Mouse (Mus musculus): Measurements from ENCODE around the gene Ndel1. TPM values are rescaled to one million over a fixed set of nuclear protein-coding genes. Genes with fewer than 3 reads are reported as not detected.
"Not testable (repeated sequence)": the region's sequence is repeated elsewhere in the genome, so short reads cannot be mapped to it uniquely, and the experiment has no call there.

Ndel1 gene
- polyA plus RNA-seq, 1 experiment = 99.0 TPM

DNA sequence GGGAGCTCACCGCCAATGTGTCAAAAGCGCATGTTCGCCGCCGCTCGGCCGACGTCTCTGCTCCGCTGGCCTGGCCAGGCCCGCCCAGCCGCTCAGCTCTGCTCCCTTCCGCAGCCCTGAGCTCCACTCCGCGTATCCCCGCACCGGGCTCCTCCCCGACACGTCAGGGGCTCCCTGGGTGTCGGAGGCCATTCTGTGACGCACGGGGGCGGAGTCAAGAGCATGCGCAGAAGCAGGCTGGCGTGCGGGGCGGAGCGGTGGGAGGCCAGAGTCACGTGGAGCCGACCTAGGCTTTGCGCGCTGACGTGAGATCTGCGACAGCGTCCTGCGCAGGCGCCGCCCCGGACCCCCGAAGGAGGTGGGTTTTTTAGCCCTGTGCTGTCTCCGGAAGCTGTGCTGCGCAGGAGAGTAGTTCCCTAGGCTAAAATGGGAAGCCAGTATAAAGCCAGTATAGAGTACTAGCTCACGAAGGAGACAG is 18.7 kb downstream of the Ndel1 start:
- DNase-seq (ENCODE audit: extremely low spot score in 1 of 2, low spot score in 1 of 2) = peak; percentile 98 to 100

DNA sequence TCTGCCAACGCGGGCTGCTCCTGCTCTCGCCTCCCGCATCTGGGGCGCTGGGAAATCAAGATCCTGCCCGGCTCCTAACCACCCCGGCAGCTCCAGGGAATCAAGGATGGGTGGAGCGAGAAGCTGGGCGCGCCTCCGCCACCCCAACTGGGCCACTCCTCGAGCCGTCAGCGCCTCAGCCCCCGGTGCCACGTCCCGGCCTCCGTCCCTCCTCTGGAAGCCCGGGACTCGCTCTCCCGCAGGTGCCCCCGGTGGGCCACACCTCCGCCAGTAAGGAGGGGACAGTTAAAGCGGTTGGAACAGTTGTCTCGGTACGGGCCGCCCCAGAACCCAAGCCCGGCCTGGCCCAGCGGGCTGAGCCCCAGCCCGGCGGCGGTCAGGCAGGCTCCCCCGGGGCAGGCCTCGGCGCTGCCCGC is 19.2 kb downstream of the Ndel1 start:
- DNase-seq (ENCODE audit: extremely low spot score in 1 of 2, low spot score in 1 of 2) = peak in 1 of 2 experiments; percentile 67

DNA sequence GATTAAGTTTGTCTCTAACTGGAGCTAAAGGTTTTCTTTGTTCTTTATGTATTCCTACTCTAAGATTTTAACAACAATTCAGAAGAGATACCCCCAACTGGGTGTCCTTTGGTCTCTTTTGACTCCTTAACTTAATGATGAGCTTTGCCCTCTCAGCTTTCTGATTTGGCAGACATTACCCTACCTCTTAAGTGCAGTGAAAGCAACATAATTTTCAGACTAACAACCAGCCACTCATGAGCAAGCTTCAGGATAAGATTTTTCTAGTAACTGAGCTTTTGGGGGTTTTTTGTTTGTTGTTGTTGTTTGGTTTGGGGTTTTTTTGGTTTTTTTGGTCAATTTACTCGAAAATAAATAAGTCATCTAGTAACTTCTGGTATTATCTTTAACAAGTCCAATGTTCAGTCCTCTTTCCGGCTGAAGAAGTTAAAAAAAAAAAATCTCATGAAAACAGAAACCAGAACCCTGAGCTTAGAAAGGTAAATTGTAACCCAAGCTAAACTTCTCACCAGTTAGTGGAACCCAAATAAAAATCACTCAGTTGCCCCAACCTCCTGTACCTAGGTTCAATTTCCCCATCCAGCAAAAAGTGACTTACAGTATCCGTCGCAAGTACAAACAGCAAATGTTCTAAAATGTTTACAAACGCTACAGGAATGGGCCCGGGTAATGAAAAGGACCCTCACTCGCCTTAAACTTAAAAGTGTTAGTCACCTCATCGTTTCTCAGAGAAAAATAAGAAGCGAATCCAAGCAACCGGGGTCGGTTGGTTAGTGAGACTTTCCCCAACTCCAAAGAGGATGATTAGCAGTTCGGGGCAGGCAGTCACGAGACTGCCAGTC is 19.8 kb downstream of the Ndel1 start:
- no peak for DNase-seq (ENCODE audit: extremely low spot score in 1 of 2, low spot score in 1 of 2)

DNA sequence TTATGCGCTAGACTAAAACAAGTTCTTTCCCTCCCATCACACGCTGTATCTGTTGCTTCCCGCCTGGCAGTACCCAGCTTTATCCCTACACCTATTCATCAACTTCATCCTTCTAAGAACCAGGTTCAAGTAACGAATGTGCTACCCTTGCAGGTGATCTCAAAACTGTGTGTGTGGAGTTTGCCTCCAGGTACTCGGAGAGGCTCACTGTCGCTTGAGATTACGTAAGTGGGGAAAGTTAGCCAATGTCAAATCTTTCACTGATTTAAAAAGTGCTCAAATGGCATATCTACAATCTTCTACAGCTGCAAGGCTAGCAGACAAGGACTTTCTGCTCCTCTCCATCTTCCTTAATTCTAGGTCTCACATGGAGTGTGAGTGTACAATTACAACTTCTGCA is 20.8 kb downstream of the Ndel1 start:
- no peak for DNase-seq (ENCODE audit: extremely low spot score in 1 of 2, low spot score in 1 of 2)

DNA sequence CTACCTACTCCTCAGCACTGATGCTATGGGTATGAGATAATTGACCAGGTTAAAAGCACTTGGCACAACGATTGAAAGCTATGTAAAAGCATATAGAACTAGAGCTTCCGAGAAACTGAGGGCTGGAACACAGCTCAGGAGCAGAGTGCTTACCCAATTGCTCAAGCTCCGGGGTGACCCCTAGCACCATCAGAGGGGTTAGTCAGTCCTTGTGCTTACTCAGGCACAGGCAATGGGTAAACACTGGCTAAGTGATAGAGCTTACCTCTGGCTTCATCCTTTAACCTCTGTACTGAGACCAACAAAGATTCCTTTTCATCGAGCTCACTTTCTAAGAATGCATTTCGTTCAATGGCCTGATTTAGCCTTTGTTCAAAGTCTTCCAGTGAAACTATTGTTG is 32.1 kb downstream of the Ndel1 start:
- no peak for DNase-seq (ENCODE audit: extremely low spot score in 1 of 2, low spot score in 1 of 2)

DNA sequence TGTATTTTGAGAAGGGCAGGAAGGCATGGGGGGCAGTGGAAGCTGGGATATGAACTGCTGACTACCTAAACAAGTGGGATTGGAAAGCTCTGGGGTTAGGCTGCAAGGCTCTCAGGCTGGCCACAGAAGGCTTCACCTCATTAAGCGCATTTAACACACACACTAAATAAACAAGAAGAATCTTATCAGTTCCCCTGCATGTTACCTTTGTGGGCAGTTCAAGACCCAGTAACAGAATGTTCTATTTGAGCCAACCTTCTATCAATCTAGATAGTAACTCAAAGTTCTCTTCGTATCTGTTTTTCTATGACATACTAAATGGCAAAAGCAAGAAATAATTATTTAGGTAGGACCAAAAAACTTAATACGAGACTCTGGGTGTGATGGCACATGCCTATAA is 36.6 kb downstream of the Ndel1 start:
- no peak for DNase-seq (ENCODE audit: extremely low spot score in 1 of 2, low spot score in 1 of 2)

DNA sequence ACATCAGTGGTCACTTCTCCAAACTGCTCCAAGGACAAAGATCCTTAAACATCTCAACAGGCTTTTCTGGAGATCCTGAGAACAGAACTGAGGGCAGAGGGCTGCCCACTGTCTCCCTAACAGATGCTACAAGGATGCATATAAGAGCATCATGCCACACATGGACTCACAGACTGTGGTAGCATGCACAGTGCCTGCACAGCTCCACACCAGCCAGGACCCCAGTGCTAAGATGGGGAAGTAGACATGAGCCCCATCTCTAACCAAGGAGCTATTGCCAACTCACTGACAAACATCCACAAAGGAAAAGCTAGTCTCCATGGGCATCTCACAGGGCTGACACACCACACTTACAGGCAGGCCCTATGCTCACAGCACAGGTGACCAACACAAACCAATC is 38.1 kb downstream of the Ndel1 start:
- no peak for DNase-seq (ENCODE audit: extremely low spot score in 1 of 2, low spot score in 1 of 2)

DNA sequence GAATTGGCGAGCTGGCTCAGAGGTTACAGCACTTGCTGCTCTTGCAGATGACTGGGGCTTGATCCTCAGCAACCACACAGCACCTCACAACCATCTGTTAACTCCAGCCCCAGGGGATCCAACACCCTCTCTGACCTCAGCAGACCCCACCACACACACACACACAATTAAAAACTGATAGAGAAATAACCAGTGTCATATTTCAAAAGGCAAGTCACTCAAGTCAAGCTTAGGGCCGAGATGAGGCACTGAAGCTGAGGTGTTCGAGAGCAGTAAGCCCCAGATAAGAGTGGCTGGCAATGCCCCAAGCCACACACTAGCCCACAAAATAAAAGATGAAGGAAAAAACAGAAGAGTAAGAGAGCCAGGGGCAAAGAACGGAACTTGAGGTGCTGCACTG is 38.9 kb downstream of the Ndel1 start:
- DNase-seq (ENCODE audit: extremely low spot score in 1 of 2, low spot score in 1 of 2) = no peak

DNA sequence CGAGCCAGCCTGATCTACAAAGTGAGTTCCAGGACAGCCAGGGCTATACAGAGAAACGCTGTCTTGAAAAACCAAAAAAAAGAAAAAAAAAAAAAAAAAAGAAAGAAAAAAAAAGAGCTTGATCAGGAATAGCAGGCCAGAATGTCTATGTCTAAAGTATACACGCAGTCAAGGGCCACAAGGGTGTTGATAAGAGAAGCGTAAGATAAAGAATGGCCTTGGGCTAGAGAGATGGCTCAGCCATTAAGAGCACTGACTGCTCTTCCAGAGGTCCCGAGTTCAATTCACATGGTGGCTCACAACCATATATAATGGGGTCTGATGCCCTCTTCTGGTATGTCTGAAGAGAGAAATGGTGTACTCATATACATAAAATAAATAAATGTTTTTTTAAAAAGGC is 40.1 kb downstream of the Ndel1 start:
- not testable (repeated sequence) for DNase-seq (ENCODE audit: extremely low spot score in 1 of 2, low spot score in 1 of 2)

DNA sequence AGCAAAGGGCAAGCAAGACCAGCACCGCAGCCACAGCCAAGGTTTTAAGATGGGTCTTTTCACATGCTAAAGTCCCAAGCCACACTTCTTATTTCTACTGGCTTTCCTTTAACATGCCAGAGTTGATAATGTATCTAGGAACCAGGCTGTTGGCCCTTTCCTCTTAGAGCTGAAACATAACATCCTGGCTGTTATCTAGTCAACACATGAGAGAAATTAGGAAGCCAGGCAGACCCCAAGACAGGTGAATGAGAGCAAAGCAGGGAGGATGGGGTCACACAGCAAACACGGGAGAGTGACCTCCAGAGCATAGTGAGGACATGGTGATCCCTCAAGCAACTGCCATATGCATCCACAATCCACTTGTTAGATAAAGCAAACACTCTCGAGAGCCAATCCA is 44.9 kb downstream of the Ndel1 start:
- no peak for DNase-seq (ENCODE audit: extremely low spot score in 1 of 2, low spot score in 1 of 2)

DNA sequence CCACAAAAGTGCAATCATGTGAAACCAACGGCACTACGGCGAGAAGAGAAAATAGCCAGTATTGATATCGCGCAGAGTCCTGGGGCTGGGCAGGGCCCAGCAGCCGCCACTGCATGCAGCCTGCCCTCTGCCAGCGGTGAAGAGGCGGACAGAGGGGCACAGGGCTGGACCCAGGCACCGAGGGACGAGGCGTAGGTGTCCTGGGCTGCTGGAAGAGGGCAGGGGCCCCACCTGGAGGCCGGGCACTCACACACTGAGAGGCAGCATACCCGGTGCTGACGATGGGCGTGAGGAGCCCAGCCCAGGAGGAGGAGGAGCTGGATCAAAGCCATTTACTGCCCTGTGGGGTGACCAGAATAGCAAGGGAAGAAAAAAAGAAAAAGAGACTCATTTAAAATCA is 49.3 kb downstream of the Ndel1 start:
- DNase-seq (ENCODE audit: extremely low spot score in 1 of 2, low spot score in 1 of 2) = no peak

DNA sequence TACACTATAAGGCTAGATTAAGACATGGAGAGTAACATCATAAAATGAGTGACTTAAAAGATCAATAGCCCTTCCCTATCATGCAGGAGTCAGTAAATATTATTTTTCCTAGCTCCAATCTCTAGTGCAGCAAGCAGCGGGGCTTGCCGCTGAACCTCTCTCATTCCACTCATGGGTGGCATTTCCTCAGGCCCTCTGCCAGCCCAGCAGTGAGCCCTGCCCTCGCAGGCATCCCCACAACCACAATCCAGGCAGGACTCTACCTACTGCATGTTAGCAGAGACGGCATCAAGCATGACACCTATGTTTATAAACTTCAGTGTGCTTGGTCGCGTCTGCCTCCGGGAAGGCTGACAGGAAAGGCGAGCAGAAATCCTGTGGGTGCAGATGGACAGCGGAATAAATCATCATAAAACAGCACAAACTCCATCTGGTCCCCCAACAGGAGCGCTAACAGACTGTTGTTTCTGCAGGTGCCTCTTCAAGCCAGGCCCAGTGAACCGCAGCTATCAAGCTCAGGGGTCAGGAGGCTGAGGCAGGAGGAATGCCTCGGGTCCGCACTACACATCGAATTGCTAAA is 52.3 kb downstream of the Ndel1 start:
- DNase-seq (ENCODE audit: extremely low spot score in 1 of 2, low spot score in 1 of 2) = no peak

DNA sequence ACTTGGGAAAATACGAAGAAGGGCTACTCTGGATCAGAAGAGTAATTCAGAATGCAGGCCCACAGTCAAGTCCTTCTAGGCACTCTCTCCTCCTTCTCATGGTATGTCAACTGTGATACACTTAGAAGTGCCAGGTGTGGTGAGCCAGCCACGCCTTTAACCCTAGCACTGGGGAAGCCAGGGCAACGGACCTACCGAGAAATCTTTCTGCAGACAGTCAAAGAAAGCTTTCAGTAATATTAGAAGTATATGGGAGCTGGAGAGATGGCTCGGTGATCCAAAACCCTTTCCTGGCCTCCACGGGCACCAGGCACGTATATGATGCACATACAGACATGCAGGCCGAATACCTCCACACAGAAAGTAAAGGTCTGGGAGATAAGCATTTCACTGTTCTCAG is 53.2 kb downstream of the Ndel1 start:
- no peak for DNase-seq (ENCODE audit: extremely low spot score in 1 of 2, low spot score in 1 of 2)

DNA sequence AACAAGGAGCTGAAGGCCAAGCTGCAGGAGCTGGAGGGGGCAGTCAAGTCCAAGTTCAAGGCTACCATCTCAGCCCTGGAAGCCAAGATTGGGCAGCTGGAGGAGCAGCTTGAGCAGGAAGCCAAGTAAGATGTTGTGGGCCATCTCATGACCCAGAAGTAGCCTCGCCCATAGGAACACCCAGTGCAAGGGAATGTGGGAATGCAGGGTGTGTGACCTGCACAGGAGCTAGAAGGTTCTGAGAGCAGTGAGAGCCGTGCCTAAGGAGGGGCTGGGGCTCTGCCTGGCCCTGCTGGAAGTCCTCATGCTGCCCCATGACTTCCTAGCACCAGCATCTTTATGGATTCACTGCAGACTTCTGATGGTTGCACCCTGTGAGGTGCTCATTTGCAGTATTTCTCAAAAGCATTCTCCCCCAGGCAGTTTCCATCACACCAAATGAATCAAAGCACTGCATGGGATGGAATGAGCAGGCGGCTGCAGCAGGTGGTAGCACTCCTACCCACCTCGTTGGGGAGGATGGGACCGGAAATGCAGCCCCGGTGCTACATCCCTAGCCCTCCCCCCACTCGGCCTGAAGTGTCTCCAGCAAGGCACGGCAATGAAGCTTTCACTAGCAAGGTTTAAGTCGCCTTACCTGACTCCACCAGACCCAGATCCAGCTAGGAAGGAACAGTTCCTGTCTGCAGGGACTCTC is 59.6 kb downstream of the Ndel1 start:
- DNase-seq (ENCODE audit: extremely low spot score in 1 of 2, low spot score in 1 of 2) = no peak

DNA sequence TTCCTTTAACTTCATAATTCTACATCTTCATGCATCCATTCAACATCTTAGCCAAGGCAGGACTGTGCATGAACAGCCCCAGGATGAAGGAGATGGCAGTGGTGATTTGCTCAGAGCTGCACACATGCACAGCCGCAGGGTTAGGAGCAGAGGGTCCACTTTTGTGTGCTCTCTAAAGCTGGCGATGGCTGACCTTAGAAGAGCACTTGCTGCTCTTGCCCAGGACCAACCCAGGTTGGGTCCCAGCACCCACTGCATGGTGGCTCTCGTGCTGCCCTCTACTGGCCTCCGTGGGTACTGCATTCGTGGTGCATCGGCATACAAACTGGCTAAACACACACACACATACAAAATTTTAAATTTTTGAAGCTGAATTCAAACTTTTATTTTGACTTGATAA is 63.9 kb downstream of the Ndel1 start:
- peak; percentile 48 to 79 for DNase-seq (ENCODE audit: extremely low spot score in 1 of 2, low spot score in 1 of 2)

DNA sequence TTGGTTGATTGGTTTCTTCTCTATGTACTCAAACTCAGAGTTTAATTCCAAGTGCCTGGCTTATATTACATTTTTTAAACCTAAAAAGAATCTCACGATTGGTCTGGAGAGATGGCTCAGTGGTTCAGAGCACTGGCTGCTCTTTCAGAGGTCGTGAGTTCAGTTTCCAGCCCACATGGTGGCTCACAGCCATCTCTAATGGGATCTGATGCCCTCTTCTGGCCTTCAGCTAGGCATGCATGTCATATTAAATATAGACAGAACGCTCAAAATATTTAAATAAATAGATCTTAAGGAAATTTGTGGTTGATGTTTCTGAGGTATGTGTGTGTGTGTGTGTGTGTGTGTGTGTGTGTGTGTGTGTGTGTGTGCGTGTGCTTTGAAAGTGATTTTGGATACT is 66.5 kb downstream of the Ndel1 start:
- no peak for DNase-seq (ENCODE audit: extremely low spot score in 1 of 2, low spot score in 1 of 2)

DNA sequence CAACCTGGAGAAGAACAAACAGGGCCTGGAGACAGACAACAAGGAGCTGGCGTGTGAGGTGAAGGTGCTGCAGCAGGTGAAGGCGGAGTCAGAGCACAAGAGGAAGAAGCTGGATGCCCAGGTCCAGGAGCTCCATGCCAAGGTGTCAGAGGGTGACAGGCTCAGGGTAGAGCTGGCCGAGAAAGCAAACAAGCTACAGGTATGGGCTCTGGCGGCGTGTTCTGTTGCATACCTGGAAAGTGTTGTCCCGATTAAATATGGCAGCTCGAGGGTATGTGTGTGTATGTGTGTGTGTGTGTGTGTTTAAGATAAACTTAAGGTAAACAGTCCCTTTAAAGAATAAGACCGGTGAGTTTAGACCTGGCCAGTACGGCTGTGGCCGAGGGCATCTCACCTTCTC is 73.4 kb downstream of the Ndel1 start:
- no peak for DNase-seq (ENCODE audit: extremely low spot score in 1 of 2, low spot score in 1 of 2)

DNA sequence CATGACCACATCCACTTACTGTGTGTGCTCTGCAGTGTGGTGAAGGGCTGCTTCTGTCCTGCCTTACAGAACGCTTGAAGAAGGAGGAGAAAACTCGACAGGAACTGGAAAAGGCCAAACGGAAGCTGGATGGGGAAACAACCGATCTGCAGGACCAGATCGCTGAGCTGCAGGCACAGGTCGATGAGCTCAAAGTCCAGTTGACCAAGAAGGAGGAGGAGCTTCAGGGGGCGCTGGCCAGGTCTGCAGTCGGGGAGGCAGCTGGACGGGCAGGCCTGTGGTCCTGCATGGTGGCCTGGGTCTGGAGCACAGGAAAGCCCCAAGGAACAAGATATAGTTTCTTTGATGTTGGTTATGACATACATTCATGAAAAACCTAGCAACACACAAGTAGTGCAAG is 79.9 kb downstream of the Ndel1 start:
- no peak for DNase-seq (ENCODE audit: extremely low spot score in 1 of 2, low spot score in 1 of 2)

DNA sequence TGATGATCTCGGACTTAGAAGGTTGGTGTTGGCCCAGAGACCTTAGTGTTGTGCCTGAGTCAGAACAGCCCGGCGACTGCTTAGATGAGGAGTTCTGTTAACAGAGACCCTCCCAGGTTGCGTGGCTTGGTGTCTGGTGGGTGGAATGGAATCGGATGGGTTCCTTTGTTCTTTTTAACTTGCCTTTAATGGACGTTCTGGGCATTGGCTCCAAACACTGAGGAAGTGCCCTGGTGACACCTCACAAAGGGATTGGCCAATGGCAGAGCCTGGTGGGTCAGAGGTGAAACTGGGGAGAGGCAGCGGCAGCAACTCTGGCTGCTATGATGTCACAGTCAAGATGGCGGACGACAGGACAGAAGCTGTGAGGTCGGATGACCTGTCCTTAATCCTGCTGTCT is 80.9 kb downstream of the Ndel1 start:
- no peak for DNase-seq (ENCODE audit: extremely low spot score in 1 of 2, low spot score in 1 of 2)

DNA sequence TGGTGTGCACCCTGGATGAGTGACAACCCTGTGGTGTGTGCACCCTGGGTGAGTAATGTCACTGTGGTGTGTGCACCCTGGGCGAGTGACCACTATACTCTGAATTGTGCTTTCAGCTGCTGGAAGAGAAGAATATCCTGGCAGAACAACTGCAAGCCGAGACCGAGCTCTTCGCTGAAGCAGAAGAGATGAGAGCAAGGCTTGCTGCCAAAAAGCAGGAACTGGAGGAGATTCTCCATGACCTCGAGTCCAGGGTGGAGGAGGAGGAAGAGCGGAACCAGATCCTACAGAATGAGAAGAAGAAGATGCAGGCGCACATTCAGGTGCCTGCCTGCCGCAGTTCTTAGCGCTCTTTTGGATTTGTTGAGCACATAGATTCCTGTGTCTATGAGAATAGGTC is 84.4 kb downstream of the Ndel1 start:
- DNase-seq (ENCODE audit: extremely low spot score in 1 of 2, low spot score in 1 of 2) = no peak

DNA sequence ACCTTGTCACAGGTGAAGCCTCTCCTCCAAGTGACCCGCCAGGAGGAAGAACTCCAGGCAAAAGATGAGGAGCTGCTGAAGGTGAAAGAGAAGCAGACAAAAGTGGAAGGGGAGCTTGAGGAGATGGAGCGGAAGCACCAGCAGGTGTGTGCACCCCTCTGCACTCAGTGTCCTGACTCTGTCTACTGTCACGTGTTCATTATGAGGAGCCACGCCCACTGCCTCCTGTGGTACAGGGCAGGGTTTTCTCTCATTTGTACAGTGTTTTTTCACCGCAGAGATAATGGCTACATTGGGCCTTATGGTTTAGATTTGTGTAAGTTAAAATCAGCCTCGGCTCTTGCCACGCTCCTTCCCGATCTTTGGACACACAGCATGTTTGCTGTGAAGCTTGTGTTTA is 85.8 kb downstream of the Ndel1 start:
- DNase-seq (ENCODE audit: extremely low spot score in 1 of 2, low spot score in 1 of 2) = no peak

DNA sequence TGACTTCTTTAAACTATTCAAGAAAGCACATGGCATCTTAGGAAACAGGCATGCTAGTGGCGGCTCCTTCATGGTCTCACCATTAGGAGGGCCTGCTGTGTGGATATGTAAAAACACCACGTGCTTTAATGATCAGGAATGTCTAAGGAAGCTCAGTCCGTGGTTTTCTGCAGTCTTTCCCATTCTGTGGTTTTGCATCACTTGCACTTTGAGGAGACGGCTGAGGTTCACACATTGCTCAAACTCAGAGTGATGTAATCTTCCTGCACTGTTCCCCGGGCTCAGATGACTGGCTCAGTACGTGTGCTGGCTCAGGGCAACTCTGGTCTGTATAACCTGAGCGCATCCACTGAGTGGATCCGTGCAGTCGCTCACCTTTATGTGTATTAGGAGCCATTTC is 89.3 kb downstream of the Ndel1 start:
- DNase-seq (ENCODE audit: extremely low spot score in 1 of 2, low spot score in 1 of 2) = peak in 1 of 2 experiments; percentile 38

All from frontal cortex, adult 2 months (tissue).